Mouse (Mus musculus): ENCODE measurements around the gene Sgpp1. TPM values are rescaled to one million over a fixed set of nuclear protein-coding genes. Genes with fewer than 3 reads are reported as not detected.
A peak's percentile ranks its signal among the peaks of the same experiment; 100 is the strongest.

The Sgpp1 gene
- total RNA-seq (2017): 56.4 to 59.2 TPM (median 57.7 TPM) in 3 replicates

DNA sequence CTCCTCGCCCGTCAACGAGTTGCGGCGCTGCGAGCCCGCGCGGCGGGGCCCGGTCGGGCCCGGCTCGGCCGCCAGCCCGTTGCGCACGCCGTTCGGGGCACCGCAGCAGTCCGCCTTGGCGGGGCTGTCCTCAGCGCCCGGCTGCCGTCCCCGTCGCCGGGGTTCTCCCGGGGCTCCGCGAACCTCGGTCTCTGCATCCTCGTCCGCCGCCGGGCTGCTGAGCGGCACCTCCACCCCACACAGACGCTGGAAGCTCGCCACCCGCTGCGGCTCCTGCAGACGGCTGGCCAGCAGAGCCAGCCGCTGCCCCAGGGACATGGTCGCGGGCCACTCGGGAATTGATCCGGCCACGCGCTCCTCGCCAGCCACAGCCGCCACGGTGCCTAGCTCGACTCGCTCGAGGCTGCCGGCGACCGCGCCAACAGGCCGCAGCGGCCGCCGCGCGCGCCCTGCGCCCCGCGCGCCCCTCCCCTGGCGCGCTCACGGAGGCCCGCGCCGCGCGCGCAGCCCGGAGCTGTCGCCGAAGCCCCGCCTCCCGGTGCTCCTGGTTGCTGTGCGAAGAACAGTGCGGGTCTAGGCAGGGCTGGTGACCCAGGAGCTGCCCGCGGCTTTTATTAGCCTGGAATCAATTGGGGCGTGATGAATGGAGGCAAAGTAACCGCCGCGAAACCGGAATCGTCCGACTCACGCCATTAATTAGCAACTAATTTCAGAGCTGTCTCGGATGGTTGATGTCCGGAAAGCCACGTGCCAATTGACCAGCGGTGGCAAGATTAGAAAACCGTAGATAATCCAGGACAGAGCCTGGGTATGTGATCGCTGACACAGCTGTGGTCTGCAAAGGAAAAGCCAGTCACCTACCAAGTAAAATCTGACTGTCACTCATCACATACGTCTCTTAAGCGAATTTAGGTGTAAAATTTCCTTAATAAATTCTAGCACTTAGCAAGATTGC lies at the start of gene Sgpp1:
Gene Sgpp1 (minus strand): TSS at position 484 of the 955 bp plus-strand sequence.
- ATAC-seq (replicated peaks; ENCODE audit: insufficient number of reproducible peaks, low FRiP score, low TSS enrichment, poor library complexity, severe bottlenecking): peak; percentile 41

DNA sequence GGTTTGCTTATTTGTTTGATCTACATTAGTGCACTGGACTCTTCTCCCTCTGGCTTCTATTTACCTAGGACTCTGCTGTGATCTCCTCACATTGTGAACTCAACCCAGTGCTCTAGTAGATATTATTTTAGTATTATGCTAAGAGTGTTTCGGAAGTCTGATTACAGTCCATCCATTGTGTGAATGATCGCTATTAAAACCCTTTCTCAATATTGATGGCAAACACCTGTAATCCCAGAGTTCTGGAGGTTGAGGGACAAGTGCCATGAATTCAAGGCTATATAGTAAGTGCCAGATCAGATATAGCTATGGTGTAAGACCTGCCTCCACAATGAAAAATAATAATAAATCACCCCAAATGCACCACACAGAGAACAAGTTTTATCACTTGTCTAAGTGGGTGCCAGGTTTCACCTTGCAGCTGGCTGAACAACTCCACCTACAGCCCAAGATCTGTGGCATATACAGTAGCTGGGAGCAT lies 48.8 kb upstream of the Sgpp1 start:
- no peak for ATAC-seq (replicated peaks; ENCODE audit: insufficient number of reproducible peaks, low FRiP score, low TSS enrichment, poor library complexity, severe bottlenecking)

DNA sequence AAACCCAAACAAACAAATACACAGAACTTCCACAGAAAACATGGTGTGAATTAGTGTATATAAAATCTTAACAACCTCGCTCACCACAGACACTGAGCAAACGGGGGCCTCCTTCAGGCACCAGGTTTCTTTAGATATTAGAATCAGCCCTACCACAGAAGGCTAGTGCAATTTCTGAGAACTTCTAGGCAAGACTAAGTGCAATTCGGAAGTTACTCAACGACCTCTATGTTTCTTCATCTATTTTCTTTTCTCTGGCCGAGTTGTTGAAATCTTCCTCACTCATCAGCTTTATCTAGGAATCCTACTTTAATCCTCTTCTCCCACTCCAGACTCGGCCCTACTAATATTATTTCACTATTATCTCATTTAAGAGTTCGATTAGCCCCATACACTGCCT lies 46.5 kb upstream of the Sgpp1 start:
- ATAC-seq (replicated peaks; ENCODE audit: insufficient number of reproducible peaks, low FRiP score, low TSS enrichment, poor library complexity, severe bottlenecking): no peak

DNA sequence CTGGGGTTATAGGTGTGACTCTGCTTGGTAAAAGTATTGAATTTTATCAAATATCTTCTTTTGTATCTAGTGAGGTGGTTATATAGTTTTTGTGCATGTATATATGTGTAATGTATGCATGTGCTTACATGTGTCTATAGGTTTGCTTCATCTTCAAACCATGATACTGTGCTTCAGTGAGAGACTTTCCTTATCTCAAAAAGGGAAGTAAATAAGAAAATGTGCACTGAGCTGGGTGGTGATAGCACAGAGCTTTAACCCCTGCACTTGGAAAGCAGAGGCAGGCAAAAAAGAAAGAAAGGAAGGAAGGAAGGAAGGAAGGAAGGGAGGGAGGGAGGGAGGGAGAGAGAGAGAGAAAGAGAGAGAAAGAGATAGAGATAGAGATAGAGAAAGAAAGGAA lies 45.9 kb upstream of the Sgpp1 start:
- ATAC-seq (replicated peaks; ENCODE audit: insufficient number of reproducible peaks, low FRiP score, low TSS enrichment, poor library complexity, severe bottlenecking): no peak

DNA sequence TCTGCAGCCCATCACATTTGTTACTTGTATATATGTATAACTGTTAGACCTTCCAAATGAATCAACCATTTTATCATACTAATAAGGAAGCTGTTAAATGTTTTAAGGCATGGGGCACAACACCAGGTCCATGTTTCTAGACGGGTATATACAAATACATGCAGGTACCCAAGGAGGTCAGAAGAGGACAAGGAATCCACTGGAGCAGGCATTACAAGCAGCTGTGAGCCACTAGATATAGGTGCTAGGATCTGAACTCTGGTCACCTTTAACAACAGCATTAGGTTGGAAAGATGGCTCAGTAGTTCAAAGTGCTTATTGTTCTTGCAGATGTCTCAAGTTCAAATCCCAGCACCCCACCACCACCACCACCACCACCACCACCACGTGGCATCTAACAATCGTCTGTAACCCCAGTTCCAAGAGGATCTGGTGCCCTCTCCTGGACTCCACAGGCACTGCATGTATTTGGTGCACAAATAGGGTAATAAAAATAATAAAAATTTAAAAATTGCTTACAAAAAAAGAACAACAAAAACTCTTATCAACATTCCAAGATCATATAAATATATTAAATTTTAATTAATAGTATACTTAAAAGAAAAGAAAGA lies 37.0 kb upstream of the Sgpp1 start:
- peak; percentile 78 for ATAC-seq (replicated peaks; ENCODE audit: insufficient number of reproducible peaks, low FRiP score, low TSS enrichment, poor library complexity, severe bottlenecking)

DNA sequence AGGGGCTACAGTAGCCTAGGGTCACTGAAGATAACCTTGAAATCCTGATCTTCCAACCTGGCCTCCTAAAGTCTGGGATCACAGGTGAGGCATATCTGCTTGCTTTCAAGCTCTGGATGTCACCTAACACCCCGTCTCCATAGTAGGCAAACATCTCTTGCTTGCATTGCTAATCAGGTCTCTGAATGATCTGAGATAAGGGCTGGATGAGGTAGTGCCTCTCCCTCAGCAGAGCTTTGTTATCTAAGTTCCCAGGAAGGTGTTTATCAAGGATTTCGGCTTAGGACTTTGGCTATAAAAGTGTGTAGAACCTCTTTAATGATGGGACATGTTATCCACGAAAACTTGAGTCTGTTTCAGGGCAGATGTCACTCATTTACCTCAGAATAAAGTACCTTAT lies 35.9 kb upstream of the Sgpp1 start:
- ATAC-seq (replicated peaks; ENCODE audit: insufficient number of reproducible peaks, low FRiP score, low TSS enrichment, poor library complexity, severe bottlenecking): no peak

DNA sequence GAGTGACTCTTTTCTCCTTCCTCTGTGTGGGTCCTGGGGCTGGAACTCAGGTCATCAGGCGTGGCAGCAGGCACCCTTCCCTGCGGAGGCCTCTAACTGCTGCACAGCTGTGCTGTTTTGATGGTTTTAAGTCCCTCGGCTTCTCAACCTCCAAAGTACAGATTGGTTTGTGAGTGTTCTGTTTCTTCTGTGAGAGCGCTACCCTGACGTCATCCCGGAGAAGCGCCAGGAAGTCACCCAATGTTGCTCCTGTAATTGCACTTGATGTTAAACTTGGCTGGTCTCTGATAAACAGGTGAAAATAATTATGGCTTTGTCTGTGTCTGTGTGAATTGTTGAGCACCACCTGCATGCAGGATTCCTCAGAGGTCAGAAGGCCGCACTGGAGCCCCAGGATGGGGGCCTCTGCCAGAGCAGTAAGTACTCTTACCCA lies 31.4 kb upstream of the Sgpp1 start:
- no peak for ATAC-seq (replicated peaks; ENCODE audit: insufficient number of reproducible peaks, low FRiP score, low TSS enrichment, poor library complexity, severe bottlenecking)

DNA sequence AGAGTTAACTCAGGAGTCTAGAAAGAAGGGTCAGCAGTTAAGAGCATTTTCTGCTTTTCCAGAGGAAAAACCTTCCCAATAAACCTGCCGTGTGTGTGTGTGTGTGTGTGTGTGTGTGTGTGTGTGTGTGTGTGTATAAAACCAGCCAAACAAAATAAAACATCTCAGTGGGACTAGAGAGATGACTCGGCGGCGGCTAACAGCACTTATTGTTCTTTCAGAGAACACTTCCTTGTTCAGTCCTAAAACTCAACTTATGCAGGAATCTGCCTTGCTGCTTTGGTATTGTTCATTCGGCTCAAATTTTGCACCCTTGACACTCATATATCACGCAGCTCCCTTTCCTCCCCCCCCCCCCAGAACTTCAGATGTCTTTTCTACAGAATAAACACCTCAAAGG lies 30.9 kb upstream of the Sgpp1 start:
- no peak for ATAC-seq (replicated peaks; ENCODE audit: insufficient number of reproducible peaks, low FRiP score, low TSS enrichment, poor library complexity, severe bottlenecking)

DNA sequence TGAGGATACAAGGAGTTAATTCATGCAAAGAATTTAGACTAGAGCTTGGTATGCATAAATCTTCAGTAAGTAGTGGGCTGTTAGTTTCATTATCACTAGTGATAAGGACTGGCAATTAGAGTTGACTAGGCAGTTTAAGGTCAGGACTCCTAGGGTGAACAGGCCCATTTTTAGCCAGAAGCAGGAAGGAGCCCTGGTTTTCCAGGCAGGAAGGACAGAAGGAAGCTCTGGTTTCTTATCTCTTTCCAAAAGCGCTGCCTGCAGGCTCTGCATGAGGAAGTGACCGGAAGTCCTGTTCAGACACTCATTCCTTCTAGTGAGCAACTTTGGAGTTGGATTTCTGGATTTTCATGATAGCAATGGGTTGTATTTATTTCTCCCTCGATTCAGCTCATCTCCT lies 30.2 kb upstream of the Sgpp1 start:
- no peak for ATAC-seq (replicated peaks; ENCODE audit: insufficient number of reproducible peaks, low FRiP score, low TSS enrichment, poor library complexity, severe bottlenecking)

DNA sequence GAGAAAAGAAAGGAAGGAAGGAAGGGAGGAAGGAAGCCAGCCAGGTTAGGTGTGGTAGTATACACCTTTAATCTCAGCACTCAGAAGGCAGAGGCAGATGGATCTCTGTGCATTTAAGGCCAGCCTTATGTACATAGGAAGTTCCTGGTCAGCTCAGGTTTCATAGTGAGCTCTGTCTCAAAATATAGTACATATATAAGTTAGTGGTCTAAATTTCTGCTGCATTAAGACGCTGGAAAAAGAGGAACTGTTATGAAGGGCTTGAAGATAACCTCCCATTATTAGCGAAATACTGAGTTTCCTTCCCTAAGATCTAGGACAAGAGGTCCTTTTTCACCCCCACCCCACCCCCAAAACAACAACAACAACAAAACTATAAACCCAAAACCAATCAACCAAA lies 20.9 kb upstream of the Sgpp1 start:
- no peak for ATAC-seq (replicated peaks; ENCODE audit: insufficient number of reproducible peaks, low FRiP score, low TSS enrichment, poor library complexity, severe bottlenecking)

DNA sequence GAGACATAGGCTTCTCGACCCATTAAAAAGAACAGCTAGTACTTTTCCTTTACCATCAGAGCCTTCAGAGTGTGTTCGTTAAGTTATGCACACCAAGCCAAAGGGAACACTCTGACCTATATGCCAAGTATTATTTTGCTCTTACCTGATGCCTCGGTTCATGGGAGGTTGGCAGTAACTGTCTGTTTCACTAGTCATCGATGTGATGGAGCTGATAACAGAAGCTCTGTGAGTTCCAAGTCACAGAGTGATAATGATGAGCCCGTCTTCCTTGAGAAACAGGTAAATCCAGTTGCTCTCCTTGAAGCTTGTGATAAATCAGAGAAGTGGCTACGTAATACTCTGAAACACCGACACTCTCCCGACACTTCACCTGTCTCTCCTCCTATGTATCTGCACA lies 18.2 kb upstream of the Sgpp1 start:
- no peak for ATAC-seq (replicated peaks; ENCODE audit: insufficient number of reproducible peaks, low FRiP score, low TSS enrichment, poor library complexity, severe bottlenecking)

DNA sequence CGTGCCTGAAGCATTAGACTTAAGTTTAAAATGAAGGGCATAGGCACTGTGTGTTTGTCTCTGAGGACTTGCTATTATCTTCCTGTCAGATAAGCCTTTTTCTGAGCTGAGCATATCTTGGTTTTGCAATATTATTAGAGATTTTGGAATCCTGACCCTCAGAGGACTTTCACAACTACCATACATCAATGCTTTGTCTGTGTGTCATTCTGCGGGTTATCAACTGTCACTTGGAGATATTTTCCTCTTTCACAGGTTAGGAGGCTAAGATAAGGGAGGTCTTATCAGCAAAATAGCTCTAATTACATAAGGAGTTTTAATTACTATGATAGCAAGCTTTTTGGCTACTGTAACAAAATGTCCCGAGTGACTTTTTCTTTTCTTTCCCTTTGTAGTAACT lies 16.5 kb upstream of the Sgpp1 start:
- no peak for ATAC-seq (replicated peaks; ENCODE audit: insufficient number of reproducible peaks, low FRiP score, low TSS enrichment, poor library complexity, severe bottlenecking)

DNA sequence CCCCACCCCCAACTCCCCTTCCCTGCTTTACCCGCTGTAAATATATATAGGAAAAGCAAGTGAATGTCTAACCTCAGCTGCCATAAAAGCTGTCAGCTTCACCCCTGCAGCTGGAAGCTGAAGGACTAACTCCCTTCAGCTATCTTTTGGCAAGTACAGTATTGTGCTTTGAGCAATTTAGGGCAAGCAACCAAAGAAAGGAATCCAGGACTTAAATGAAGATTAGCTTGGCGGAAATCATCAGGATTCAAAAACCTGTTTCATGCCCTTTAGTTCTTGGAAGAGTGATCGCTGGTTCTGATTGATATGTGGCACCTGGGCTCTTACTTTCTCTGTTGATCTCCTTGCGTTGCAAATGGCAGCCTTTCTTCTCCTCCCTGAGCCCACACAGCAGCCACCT lies 13.0 kb upstream of the Sgpp1 start:
- no peak for ATAC-seq (replicated peaks; ENCODE audit: insufficient number of reproducible peaks, low FRiP score, low TSS enrichment, poor library complexity, severe bottlenecking)

DNA sequence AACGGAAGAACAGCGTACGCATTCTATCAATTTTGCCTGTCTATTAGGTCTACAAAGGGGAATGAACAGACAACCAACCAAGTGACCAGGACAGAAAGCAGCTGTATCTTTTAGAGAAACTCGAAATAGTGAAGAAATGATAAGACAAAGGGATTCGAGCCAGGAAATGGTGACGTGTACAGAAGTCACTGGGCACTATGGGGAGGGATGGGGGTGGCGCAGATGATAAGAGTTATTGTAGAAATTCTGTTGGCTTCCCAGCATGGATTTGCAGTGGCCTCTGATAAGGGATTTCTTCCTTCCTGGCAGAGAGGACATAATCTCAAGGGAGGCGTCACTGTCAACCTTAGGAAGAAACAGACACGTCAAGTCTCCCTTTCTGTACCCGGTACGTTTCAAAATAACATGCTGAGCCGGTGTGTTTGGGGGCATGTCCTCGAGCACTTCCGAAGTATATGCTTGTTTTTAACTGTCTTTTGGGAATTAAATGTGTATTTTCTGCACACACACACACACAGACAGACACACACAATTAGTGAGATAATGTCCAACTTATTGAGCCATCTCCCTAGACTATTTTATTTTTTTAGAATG lies 10.3 kb upstream of the Sgpp1 start:
- ATAC-seq (replicated peaks; ENCODE audit: insufficient number of reproducible peaks, low FRiP score, low TSS enrichment, poor library complexity, severe bottlenecking): no peak

DNA sequence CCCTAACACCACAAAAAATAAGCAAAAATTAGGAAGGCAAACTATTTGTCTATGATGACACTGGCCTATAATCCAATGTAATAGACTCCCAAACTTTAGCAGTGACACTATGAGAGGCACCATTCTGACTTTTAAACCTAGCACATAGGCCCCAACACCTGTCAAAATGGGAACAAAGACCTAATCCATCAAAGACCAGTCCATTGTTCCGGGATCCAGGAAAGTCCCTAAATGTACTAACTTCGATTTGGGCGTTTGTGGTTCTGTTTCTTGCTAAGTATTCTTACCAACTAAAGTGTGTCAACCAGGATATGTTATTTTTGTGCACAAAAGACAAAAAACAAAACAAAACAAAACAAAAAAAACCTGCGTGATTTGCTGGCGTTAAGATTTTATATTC lies 6.6 kb upstream of the Sgpp1 start:
- ATAC-seq (replicated peaks; ENCODE audit: insufficient number of reproducible peaks, low FRiP score, low TSS enrichment, poor library complexity, severe bottlenecking): no peak

DNA sequence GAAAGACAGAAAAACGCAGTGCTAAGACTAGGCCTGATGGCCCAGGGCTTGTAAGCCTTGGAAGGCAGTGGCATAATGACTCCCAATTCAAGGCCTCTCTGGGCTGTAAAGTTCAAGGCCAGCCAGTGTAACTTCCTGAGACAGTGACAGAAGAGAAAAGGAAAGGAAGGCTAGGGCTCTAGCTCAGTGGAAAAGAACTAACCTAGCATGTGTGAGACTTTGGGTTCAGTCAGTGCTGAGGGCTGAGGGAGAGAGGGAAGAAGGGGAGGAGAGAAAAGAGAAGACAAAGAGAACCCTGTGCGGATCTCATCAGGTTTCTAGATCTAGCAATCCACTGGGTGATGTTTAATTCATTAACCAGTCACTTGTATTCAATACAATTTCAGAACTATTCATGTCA lies 5.7 kb upstream of the Sgpp1 start:
- ATAC-seq (replicated peaks; ENCODE audit: insufficient number of reproducible peaks, low FRiP score, low TSS enrichment, poor library complexity, severe bottlenecking): no peak

DNA sequence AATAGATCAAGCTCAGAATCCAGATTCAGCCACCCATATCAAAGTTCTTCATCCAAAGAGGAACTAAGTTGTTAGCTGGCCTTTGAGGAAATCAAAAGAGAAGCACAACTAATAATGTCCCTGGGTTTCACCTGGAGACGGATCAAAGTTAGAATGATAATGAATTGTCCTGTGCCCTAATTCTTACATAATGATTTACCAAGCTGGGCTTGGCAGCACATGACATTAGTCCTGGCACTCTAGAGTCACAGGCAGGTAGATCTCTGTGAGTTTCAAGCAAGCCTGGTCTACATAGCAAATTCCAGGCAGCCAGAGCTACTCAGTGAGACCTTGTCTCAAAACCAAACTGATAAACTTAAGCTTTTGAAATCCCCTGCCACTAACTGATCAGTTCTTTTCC lies 4.9 kb upstream of the Sgpp1 start:
- ATAC-seq (replicated peaks; ENCODE audit: insufficient number of reproducible peaks, low FRiP score, low TSS enrichment, poor library complexity, severe bottlenecking): no peak

DNA sequence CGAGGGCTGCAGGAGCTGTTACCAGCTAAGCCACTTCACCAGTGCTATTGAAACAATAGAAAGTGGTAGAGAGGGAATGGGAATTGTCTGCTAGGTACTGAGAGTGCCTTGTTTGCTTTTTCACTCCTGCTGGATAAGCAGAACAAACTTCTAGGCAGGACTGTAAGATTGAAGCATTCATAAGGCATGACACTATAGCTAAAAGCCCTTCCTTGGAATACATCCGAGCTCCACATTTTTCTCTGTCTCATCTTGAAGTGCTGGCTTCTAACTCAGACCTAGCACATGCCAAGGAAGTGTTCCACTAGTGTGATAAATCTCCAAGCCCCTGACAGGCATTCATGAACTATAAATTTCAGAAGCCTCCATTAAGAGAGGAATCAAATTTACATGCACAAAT lies 4.1 kb upstream of the Sgpp1 start:
- no peak for ATAC-seq (replicated peaks; ENCODE audit: insufficient number of reproducible peaks, low FRiP score, low TSS enrichment, poor library complexity, severe bottlenecking)

DNA sequence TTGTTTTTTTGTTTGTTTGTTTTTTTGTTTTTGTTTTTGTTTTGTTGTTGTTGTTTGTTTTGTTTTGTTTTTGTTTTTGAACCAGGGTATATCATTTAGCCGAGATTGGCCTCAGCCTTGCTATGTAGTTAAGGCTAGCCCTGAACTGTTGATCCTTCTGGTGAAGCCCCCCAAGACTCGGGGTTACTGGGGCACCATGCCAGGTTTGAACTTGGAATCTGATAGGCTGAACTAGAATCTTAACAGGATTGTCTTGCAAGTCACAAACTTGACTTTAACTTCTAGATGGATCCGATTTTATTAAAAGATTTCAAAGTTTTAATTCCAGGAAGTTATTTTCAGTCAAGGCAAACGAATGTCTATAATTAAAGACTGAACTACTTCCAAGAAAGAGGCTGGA lies 767 bp upstream of the Sgpp1 start:
- no peak for ATAC-seq (replicated peaks; ENCODE audit: insufficient number of reproducible peaks, low FRiP score, low TSS enrichment, poor library complexity, severe bottlenecking)

DNA sequence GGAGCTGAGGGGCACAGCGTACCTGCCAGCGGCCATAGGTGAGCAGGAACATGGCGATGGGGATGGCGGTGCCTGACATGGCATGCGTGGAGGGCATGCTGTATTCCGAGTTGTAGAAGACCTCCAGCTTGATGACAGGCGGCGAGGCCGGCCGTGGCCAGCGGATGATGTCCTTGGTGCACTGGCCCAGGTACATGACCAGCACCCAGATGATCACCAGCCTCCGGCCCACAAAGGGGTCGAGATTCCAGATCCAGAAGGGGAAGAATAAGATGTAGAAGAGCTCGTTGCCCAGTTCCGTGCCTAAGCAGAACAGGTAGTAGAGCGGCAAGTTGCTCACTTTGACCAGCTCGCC lies 661 bp downstream of the Sgpp1 start:
- ATAC-seq (replicated peaks; ENCODE audit: insufficient number of reproducible peaks, low FRiP score, low TSS enrichment, poor library complexity, severe bottlenecking): peak; percentile 33; the same call in 1 of the 2 replicates

Data from monocyte, adult 5-6 weeks (primary cell).